Mouse (Mus musculus) ES-E14 (cell line): ENCODE measurements around the gene Olfr1360.

Source experiments
- CHD2 ChIP-seq: IDR thresholded peaks from 2 replicates; pipeline ENCODE4 v1.6.1; 2014; ENCODE audit warnings: mild to moderate bottlenecking, low read depth, low read length, inconsistent platforms
- MAFK ChIP-seq: IDR thresholded peaks from 2 replicates; pipeline ENCODE4 v1.6.1; 2014; ENCODE audit warnings: mild to moderate bottlenecking, low read depth, low read length, inconsistent platforms; ENCODE audit not compliant: insufficient read depth
- ZC3H11A ChIP-seq: IDR thresholded peaks from 2 replicates; pipeline ENCODE4 v1.6.1; 2012; ENCODE audit warnings: low read depth, mild to moderate bottlenecking, inconsistent platforms, low read length, borderline replicate concordance
- ZNF384 ChIP-seq: IDR thresholded peaks from 2 replicates; pipeline ENCODE4 v1.6.1; 2012; ENCODE audit warnings: low read depth, low read length, inconsistent platforms

DNA sequence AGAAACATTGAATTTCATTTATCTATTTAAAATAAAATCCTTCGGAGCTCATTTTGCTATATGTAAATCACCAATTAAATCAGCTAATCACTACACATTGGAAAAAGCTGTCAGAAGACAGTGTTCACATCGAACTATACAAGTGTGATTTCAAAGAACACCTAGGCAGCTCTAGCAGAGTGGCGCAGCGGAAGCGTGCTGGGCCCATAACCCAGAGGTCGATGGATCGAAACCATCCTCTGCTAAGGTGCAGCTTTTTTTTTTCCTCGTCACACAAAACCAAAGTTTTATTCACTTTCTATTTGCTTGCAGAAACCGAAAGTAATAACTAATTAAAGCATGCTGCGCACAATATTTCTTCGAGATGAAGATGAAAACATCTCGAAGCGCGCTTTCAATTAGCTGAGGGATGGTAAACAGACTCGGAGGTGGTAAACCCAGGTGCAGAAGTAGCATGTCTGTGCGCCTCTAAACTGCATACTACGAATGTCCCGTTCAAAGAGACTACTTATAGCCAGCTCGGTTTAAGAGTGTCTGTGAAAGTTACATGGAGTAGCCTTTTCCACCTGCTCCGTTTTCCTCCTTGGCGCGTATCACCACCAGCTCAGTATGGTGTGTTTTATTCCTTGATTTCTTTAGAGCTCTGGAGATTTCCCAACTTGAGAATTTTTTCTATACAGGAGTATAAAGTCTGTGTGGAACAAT, 33.8 kb upstream of the Olfr1360 start:
- TF ChIP-seq ZNF384 (peak; percentile 67; the same call in 1 of the 2 replicates), CHD2 (no peak), ZC3H11A (no peak), MAFK (peak; percentile 83)
